Mouse (Mus musculus) heart, embryonic 11.5 days (tissue): Measurements from ENCODE around the gene Atl3. TPM values are rescaled to one million over a fixed set of nuclear protein-coding genes. Genes with fewer than 3 reads are reported as not detected.

Experiments
- ATAC-seq: fragments of 200-750 bp; cut with Nextera tagmentation; replicated peaks from 2 replicates; pipeline ENCODE4 v1.8.0; 2017; ENCODE audit warnings: moderate library complexity; ENCODE audit not compliant: insufficient number of reproducible peaks, low FRiP score, low TSS enrichment
- H3K27ac ChIP-seq: fragments of 300-500 bp; sonication (generic); 2 replicates; pipeline ENCODE4 v1.5.1; 2014; ENCODE audit warnings: mild to moderate bottlenecking, low read depth, low read length
- H3K27me3 ChIP-seq: fragments of 300-500 bp; sonication (generic); 2 replicates; pipeline ENCODE4 v1.6.1; 2014; ENCODE audit warnings: mild to moderate bottlenecking, low read length, mixed read lengths; ENCODE audit not compliant: control insufficient read depth, insufficient read depth
- H3K36me3 ChIP-seq: fragments of 300-500 bp; sonication (generic); 2 replicates; pipeline ENCODE4 v1.6.1; 2014; ENCODE audit warnings: mild to moderate bottlenecking, low read length, moderate library complexity, mixed read lengths; ENCODE audit not compliant: control insufficient read depth, insufficient read depth
- H3K4me1 ChIP-seq: fragments of 300-500 bp; sonication (generic); 2 replicates; pipeline ENCODE4 v1.6.1; 2014; ENCODE audit warnings: low read length; ENCODE audit not compliant: control insufficient read depth, insufficient read depth
- H3K4me2 ChIP-seq: fragments of 300-500 bp; sonication (generic); 2 replicates; pipeline ENCODE4 v1.6.1; 2014; ENCODE audit warnings: mild to moderate bottlenecking, moderate library complexity
- H3K4me3 ChIP-seq: fragments of 300-500 bp; sonication (generic); 2 replicates; pipeline ENCODE4 v1.5.1; 2014; ENCODE audit warnings: low read depth, low read length
- H3K9ac ChIP-seq: fragments of 300-500 bp; sonication (generic); 2 replicates; pipeline ENCODE4 v1.6.1; 2014; ENCODE audit warnings: mild to moderate bottlenecking, low read depth, low read length, moderate library complexity
- H3K9me3 ChIP-seq: fragments of 300-500 bp; sonication (generic); replicated peaks from 2 replicates; pipeline ENCODE4 v1.6.1; 2016; ENCODE audit warnings: low read length; ENCODE audit not compliant: control insufficient read depth
- WGBS: fragments of 180-500 bp; shearing (Covaris S2); extraction: QIAGEN DNeasy Blood & Tissue Kit; methylation state at CpG from one replicate; pipeline ENCODE4 v1.1.7; 2014; ENCODE audit not compliant: insufficient replicate concordance; 5-methylcytosine and 5-hydroxymethylcytosine counted together
- polyA plus RNA-seq: library from polyadenylated mRNA; unstranded; fragments of >200 nt; fragmentation: Nextera tagmentation; extraction: Ambion mirVana; gene quantifications from 2 replicates; pipeline ENCODE4 v1.2.1, GENCODE M21; 2014

Atl3 gene
- polyA plus RNA-seq, 1 experiment from 2014 or later: 9.5 TPM

DNA sequence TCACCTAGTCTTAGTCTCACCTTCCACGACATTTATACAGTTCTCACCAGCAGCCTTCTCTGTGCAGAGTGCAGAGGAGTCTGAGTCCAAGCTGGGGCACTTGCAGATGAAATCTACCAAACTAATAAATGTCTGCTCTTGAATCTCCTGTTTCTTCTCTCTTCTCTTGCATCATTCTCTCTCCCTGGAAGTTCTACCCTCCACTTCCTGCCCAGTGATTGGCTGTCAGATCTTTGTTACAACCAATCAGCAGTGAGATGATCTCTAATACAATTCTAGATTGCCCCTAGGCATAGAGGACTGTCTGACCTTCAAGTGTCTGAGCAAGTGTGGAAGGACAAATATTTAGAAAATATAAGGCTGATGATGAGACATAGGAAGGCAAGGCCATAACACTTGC is 82.3 kb downstream of the Atl3 start:
- 79% methylated on average over 1 of the region's 1 CpGs for WGBS
- H3K27me3 ChIP-seq: no peaks in the 10 kb centered on the region
- peaks cover 11% of the 10 kb centered on the region; the same call in 1 of the 2 replicates for H3K36me3 ChIP-seq
- no peak for ATAC-seq
- H3K4me2 ChIP-seq: no peak overlapping the region
- no peak overlapping the region for H3K9ac ChIP-seq
- no peak overlapping the region for H3K27ac ChIP-seq
- H3K4me1 ChIP-seq: no peaks in the 10 kb centered on the region
- no peak overlapping the region for H3K4me3 ChIP-seq
- no peaks in the 10 kb centered on the region for H3K9me3 ChIP-seq

GRCm38 (mm10) chr19:7577710-7578109 is 83.9 kb downstream of the Atl3 start:
- Histone ChIP-seq H3K27me3 (no peaks in the 10 kb centered on the region), H3K4me2 (no peak overlapping the region), H3K9ac (no peak overlapping the region), H3K36me3 (peaks cover 11% of the 10 kb centered on the region; the same call in 1 of the 2 replicates), H3K27ac (no peak overlapping the region), H3K4me3 (no peak overlapping the region), H3K4me1 (peaks cover under 1% of the 10 kb centered on the region), H3K9me3 (no peaks in the 10 kb centered on the region)
- ATAC-seq: no peak
- WGBS: 77% methylated on average over 3 of the region's 3 CpGs

GRCm38 (mm10) chr19:7581042-7581441 is 87.2 kb downstream of the Atl3 start:
- Histone ChIP-seq H3K9me3 (no peaks in the 10 kb centered on the region), H3K27ac (0 out of 2 replicates have a peak overlapping the region, but pooled peaks have one; percentile 5), H3K27me3 (no peaks in the 10 kb centered on the region), H3K4me3 (no peak overlapping the region), H3K36me3 (peaks cover 11% of the 10 kb centered on the region; the same call in 1 of the 2 replicates), H3K4me2 (no peak overlapping the region), H3K4me1 (peaks cover 10% of the 10 kb centered on the region), H3K9ac (no peak overlapping the region)
- 44% methylated on average over 5 of the region's 5 CpGs for WGBS
- no peak for ATAC-seq

- H3K4me3 ChIP-seq: no peak overlapping the region
- H3K27me3 ChIP-seq: no peaks in the 10 kb centered on the region
- H3K36me3 ChIP-seq: peaks cover 16% of the 10 kb centered on the region
- no peak overlapping the region for H3K4me2 ChIP-seq
- 40% methylated on average over 7 of the region's 7 CpGs for WGBS
- no peaks in the 10 kb centered on the region for H3K9me3 ChIP-seq
- no peak; the same call in 1 of the 2 replicates for ATAC-seq
- H3K27ac ChIP-seq: peak overlapping the region; percentile 50; the same call in 1 of the 2 replicates
- H3K4me1 ChIP-seq: peaks cover 10% of the 10 kb centered on the region
- no peak overlapping the region for H3K9ac ChIP-seq
These were observed 89.3 kb downstream of the Atl3 start for GRCm38 (mm10) chr19:7583101-7583500.

DNA sequence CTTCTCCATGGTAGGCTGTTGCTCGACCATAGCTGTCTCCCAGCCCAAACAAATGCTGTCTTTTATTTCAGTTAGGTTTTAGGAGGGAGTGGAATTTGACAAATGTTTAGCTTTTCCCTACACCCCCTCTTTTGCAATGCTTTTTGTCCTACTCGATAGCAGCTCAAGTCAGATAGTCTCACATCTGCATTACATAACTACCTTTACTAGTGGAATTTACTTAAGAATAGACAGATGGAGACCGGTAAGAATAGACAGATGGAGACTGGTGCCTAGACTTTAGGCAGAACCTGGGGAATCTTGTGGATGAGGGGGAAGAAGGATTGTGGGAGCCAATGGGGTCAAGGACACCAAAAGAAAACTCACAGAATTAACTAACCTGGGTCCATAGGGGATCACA is 89.8 kb downstream of the Atl3 start:
- Histone ChIP-seq H3K36me3 (peaks cover 17% of the 10 kb centered on the region), H3K9me3 (no peaks in the 10 kb centered on the region), H3K4me3 (no peak overlapping the region), H3K27me3 (no peaks in the 10 kb centered on the region), H3K4me1 (peaks cover 10% of the 10 kb centered on the region), H3K27ac (no peak overlapping the region), H3K9ac (no peak overlapping the region), H3K4me2 (no peak overlapping the region)
- no peak for ATAC-seq
- WGBS: 74% methylated on average over 3 of the region's 3 CpGs

DNA sequence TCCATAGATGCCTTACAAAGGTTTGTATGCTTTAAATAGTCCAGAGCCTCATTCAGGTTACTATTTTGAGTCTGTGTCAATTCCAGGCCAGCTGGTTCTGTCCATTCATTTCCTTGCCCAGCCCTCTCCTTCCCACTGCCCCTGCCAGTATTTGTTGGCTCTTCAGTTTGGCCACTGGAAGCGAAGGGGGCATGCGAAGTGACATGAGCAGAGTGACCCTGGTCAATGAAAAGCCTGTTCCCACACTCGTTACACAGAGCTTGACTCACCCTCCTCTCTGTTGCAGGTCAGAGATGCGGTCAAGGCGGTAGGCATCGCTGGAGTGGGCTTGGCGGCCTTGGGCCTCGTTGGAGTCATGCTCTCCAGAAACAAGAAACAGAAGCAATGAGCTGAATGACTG is 91.4 kb downstream of the Atl3 start:
- no peaks in the 10 kb centered on the region for H3K27me3 ChIP-seq
- H3K4me1 ChIP-seq: peaks cover 10% of the 10 kb centered on the region
- peaks cover 10% of the 10 kb centered on the region for H3K36me3 ChIP-seq
- WGBS: 83% methylated on average over 8 of the region's 8 CpGs
- H3K27ac ChIP-seq: no peak overlapping the region; the same call in 1 of the 2 replicates
- ATAC-seq: no peak
- H3K9me3 ChIP-seq: no peaks in the 10 kb centered on the region
- no peak overlapping the region for H3K9ac ChIP-seq
- H3K4me2 ChIP-seq: no peak overlapping the region
- no peak overlapping the region for H3K4me3 ChIP-seq

- WGBS: 78% methylated on average over 6 of the region's 6 CpGs
- H3K27ac ChIP-seq: no peak overlapping the region; the same call in 1 of the 2 replicates
- peaks cover 10% of the 10 kb centered on the region for H3K36me3 ChIP-seq
- H3K4me1 ChIP-seq: peaks cover 10% of the 10 kb centered on the region
- no peaks in the 10 kb centered on the region for H3K9me3 ChIP-seq
- H3K9ac ChIP-seq: no peak overlapping the region
- H3K4me3 ChIP-seq: no peak overlapping the region
- no peaks in the 10 kb centered on the region for H3K27me3 ChIP-seq
- no peak overlapping the region for H3K4me2 ChIP-seq
- no peak for ATAC-seq
These were observed 91.9 kb downstream of the Atl3 start for GRCm38 (mm10) chr19:7585764-7586163.

Other genes with a start within 250 kb of the Atl3 start
- 8.4 and 9.5 TPM in 2 replicates for gene Rcor2, start 226.7 kb upstream of the Atl3 start, polyA plus RNA-seq
- 34.5 and 35.0 TPM in 2 replicates for gene Mark2, start 152.2 kb upstream of the Atl3 start, polyA plus RNA-seq
- 11.9 and 26.6 TPM in 2 replicates for gene Spindoc, start 111.0 kb upstream of the Atl3 start, polyA plus RNA-seq
- 4.6 and 4.7 TPM in 2 replicates for gene 2700081O15Rik, start 76.4 kb upstream of the Atl3 start, polyA plus RNA-seq
- 101 and 117 TPM in 2 replicates for gene Rtn3, start 10.8 kb upstream of the Atl3 start, polyA plus RNA-seq
- 42.5 and 46.7 TPM in 2 replicates for gene Pla2g16, start 63.4 kb downstream of the Atl3 start, polyA plus RNA-seq
- gene Lgals12, start 113.2 kb downstream of the Atl3 start, polyA plus RNA-seq: not detected in 2 replicates
- gene Hrasls5, start 118.5 kb downstream of the Atl3 start, polyA plus RNA-seq: not detected in 2 replicates
- not detected in 2 replicates for gene Slc22a19, start 217.3 kb downstream of the Atl3 start, polyA plus RNA-seq